Mouse (Mus musculus): ENCODE measurements around the gene Tectb. TPM values are rescaled to one million over a fixed set of nuclear protein-coding genes. Genes with fewer than 3 reads are reported as not detected.
"Not testable (repeated sequence)": the region's sequence is repeated elsewhere in the genome, so short reads cannot be mapped to it uniquely, and the experiment has no call there.

The Tectb gene
- total RNA-seq (2021) = under 1 TPM in 1 of 2 experiments, not detected in 1; 0.49 TPM
- long read RNA-seq, experiment 1 = 0 reads
- long read RNA-seq, experiment 2 = 0 reads

- DNase-seq = no peak
These were observed at the start of gene Tectb for GRCm38 (mm10) chr19:55180433-55180832. TSS of gene Tectb (plus strand) at chr19:55180733.

- DNase-seq = no peak
These were observed 48.8 kb upstream of the Tectb start for GRCm38 (mm10) chr19:55131747-55132146.

- no peak for DNase-seq
These were observed 48.1 kb upstream of the Tectb start for GRCm38 (mm10) chr19:55132476-55132875.

DNA sequence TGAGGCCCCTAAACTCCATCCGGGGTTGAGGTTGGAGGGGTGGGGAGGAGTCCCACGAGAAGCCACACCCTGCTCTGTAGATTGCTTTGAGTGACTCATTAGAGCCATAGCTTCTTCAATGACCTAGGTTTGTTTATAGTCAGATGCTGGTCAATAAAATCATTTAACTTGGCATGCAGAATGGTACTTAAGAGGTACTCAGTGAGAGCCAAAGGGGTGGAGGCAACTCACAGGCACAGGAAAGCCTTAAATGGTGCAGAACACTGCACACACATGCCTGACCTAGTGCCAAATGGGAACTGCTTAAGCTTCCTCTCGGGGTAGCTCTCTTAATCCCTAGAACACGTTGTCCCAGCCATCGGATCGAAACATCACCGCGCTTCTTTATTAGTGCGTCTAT lies 46.0 kb upstream of the Tectb start:
- DNase-seq = no peak

DNA sequence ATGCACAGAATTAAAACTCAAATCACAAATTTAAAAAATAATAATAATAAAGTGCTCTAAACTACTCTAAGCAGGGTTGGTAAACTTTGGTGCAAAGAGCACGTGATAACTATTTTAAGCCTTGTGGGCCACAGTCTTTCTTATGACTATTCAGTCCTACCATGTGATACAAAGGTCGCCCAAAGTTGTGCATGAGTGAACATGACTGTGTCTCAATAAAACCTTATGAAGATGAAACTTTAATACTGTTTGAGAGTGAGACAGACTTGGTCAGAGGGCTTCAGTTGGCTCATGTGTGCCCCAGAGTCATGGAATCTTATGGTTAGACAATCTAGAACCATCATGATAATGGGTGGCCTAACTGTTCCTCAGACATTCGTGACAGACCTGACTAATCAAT lies 44.6 kb upstream of the Tectb start:
- no peak for DNase-seq

DNA sequence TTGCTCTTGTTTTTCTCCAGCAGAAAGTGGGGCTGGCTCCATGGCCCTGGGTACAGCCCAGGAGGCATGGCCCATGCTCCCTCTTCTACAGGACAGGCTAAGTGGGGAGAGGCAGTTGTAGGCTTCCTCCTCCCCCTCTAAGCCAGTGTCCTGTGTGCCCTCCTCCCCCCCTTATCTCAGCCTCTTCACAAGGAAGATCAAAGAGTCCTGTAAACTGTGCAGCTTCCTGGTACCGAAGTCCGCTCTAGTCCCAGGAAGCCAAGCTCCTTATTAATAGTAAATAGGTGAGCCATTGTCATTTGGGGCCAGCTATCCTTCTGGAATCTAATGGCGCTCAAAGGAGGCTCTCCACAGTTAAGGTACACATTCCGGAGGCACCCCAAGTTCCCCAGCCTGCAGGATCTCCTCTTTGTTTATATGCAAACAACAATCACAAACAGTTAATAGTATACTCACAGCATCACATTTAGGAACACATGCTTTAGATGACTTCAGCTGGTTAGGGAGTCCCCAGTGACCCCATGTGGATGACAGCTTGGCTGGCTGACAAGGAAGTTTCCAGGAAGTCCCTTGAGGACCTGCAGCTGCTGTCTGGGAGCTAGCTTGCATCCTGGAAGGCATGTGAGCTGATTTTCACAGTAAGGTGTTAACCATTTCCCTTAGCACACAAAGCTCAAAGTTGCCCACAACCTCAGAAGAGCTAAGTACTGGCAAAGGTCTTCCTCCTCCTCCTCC lies 43.7 kb upstream of the Tectb start:
- DNase-seq = peak; percentile 36

DNA sequence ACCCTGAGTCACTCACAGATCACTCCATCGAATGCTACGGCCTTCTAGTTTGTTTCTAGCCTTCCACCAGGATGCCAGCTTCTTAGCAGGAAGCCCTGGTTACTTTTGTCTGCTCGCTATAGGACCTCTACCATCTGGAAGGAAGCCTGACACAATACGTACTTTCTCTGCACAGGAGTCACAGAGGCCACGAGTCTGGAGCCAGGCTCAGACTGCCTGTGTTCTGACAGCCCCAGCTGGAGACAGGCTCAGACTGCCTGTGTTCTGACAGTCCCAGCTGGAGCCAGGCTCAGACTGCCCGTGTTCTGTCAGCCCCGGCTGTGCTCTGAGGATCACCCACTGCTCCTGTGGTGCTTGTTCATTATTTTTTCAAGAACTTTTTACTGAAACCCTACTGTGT lies 42.6 kb upstream of the Tectb start:
- no peak for DNase-seq

DNA sequence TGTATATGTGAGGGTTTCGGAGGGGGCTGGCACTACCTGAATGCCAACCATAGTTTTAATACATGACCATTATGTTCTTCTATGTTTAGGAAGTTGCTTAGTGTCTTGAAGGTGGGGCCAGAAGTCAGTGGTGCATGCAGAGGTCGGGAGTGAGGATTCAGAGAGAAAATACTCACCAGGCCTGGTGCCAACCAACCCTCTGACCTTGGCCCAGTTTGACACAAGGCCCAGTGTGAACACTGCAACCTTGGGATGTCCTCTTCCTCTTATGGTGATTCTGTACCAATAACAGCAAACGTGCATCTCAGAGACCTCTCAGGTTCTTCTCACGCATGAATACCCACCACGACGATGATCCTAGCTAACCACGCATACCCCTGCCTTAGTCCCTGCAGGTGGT lies 42.0 kb upstream of the Tectb start:
- DNase-seq = no peak

GRCm38 (mm10) chr19:55139301-55139700 lies 41.2 kb upstream of the Tectb start:
- no peak for DNase-seq

DNA sequence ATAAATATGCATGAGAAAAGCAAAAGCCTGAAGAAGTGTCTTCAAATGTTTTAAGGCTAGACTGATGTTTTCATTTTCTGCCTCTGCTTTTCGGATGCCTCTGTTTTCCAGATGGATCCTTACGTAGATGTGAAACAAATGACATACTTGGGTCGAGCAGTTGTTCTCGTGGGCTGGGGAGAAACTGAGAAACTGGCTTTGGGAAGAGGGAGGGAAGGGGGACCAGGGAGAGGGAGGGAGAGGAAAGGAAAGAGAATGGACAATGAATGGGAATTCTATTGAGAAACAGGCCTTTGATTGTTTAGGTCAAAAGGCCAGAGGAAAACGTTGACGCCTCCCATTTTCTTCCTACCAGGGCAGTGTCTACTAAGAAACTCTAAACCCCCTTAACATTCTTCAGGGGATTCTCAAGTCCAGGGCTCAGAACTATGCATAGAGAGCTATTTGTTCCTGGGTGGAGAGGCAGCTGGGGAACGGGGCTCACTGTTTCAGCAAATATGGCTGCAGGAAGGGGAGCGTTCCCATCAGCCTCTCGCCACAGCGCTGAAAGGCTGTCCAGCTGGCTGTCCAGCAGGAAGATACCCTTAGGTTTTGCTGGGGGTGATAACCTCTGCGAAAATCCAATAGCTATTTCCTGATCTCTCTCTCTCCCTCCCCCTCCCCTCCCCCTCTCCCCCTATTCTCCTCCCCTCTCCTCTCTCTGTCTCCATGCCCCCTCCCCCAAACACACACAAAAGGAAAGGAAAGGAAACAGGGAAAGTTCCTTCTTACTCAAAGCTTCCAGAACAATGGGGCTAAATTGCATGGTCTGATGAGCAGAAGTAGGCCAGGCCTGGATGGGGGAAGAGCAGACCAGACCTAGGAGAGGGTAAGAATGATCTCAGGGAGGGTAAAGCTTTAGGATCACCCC lies 36.9 kb upstream of the Tectb start:
- DNase-seq = no peak

- DNase-seq = no peak
These were observed 35.8 kb upstream of the Tectb start for GRCm38 (mm10) chr19:55144691-55145090.

- DNase-seq = no peak
These were observed 35.4 kb upstream of the Tectb start for GRCm38 (mm10) chr19:55145136-55145535.

DNA sequence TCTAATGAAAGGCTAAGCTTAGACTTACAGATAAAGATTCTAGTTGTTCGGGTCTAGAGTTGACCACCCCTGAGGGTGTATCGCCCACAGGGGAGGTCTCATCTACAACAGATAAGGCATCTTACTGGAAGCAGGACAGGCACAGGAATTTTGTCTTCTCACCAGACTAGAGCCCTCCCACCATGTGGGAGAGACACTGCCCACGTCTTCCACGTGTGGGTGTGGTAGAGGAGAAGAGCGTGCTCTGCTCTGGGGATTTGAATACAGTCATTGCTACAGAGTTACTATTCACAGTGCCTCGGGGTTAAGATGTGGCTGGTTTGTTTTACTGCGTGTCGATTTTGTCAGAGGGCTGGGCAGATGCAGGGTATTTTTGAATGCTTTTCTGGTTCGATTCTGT lies 33.0 kb upstream of the Tectb start:
- DNase-seq = no peak

DNA sequence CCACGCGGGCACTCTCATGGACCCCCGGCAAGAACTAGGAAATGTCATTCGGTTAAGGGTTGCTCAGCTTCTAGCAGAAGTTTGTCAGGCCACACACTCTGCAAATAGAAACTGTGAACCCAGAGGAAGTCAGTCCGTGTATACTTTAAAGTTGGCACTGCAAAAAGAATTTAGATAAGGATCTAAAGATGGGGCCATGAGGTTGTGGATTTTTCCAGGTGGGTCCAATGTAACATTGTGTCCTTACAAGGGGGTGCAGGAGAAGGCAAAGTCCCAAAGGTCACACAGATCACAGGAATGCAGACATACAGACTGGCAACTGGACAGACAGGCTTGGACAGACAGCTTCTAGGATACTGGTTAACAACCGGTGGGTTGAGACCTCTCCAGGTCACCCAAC lies 32.4 kb upstream of the Tectb start:
- DNase-seq = no peak

- DNase-seq = no peak
These were observed 30.9 kb upstream of the Tectb start for GRCm38 (mm10) chr19:55149646-55150045.

DNA sequence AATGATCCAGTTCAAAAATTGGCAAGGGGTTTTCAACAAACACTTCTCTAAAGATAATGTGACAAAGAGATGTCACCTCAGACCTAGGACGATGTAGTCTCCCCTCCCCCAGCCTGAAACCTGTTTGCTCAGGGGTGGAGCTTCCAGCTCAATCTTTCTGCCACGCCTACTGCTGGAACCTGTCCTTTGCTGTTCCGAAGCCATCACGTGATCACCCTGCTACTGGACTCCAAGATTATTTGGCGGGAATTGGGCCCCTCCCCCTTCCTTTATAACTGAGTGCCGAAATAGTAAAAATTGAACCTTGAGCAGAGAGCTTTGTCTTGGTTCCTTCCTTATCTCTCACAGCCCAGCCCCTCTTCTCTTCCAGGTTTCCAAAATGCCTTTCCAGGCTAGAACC lies 28.3 kb upstream of the Tectb start:
- not testable (repeated sequence) for DNase-seq

DNA sequence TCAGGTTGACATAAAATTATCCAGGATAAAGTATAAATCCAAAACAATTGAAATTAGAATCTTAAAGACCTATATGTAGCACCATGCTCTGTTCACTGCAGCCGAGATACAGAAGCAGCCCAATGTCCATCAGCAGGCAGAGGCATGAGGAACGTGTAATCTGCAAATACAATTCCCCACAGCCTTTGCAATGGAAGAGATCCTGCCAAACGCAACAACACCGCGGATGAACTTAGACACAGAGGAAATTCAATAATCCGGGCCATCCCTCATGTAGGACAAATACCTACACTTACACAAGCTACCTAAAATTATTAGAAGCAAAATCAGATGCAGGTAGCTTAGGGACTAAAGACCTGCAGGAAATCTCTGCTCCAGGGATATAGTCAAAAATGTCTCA lies 27.6 kb upstream of the Tectb start:
- no peak for DNase-seq

- DNase-seq = no peak
These were observed 23.5 kb upstream of the Tectb start for GRCm38 (mm10) chr19:55157029-55157428.

GRCm38 (mm10) chr19:55158606-55159005 lies 21.9 kb upstream of the Tectb start:
- no peak for DNase-seq

DNA sequence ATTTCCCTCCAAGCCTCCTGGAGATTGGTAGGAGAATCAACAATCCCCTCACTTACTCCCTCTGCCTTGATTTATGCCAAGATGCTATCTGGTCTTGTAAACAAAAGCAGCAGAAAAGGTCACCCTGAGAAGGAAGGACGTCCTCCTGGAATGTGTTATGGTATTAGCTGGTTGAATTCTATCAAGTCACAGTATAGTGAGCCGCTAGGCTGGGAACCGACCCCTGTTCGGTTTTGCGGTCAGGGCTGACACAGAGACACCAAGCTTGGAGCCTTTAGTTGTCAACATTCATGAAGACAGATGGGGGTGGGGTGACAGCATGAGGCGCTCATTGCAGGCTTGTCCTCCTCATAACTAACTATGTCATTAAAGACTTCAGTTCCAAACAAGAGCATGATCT lies 20.7 kb upstream of the Tectb start:
- DNase-seq = no peak

DNA sequence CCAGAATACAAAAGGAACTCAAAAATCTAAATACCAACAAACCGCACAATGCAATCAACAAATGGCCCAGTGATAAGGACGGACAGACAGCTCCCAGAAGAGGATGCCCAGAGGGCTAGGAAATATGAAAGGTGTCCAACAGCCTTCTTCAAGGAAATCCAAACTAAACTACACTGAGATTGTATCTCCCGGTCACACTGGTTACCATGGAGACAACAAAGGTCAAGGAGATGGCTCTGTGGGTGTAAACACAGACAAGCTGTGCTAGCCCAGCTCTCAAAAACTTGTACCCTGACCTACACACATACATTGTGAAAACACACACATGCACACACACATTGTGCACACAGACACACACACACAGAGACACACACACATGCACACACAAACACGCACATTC lies 18.3 kb upstream of the Tectb start:
- DNase-seq = no peak

DNA sequence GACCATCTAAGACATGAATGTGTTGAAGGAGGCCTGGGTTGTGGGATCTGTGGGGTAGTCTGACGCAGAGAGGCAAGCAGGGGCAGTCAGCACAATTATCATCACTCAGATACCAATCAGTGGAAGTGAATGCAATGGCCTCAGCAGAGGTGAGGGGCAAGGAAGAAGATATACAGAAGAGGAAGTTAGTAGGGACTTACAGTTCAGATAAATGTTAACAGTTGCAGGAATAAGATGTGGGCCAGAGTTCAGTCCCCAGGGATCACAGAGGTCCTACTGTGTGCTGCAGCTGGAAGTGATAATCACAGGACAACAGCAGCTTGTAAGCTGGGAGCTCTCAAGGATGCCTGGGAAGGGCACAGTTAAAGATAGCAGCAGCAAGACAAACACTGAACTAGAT lies 16.4 kb upstream of the Tectb start:
- DNase-seq = no peak

DNA sequence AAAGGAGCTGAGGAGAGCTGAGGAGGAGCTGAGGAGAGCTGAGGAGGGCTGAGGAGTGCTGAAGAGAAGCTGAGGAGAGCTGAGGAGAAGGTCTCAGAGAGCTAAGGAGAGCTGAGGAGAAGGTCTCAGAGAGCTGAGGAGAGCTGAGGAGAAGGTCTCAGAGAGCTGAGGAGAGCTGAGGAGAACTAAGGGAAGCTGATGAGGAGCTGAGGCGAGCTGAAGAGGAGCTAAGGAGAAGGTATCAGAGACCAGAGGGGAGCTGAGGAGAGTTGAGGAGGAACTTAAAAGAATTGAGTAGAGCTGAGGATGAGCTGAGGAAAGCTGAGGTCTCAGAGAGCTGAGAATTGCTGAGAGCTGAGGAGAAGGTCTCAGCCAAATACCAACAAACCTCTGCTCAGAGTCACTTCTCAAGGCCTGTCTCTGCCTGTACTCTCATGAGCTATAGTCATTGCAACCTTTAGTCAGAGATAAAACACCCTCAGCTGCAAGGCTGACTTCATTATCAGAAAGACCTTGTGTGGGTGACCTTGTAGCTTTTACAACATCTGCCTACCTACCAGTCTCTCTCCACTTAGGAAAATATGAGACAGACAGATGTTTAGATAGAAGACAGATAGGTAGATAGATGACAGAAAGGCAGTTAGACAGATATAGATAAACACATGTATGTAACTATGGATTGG lies 15.2 kb upstream of the Tectb start:
- no peak for DNase-seq
